Mouse (Mus musculus): ENCODE measurements around the gene Itpk1. TPM values are rescaled to one million over a fixed set of nuclear protein-coding genes. Genes with fewer than 3 reads are reported as not detected.

Itpk1 gene
- total and polyA plus RNA-seq, 3 experiments: 7.9 to 11.6 (median 9.5) TPM

GRCm38 (mm10) chr12:102597466-102597865, 107.3 kb downstream of the Itpk1 start:
- intact Hi-C loops (cut with DNase I): loop anchor here (5.0 kb wide), 1 partner anchor 105 kb away; the partner anchor contains the start of gene Itpk1
- no peaks in the 10 kb centered on the region for H3K36me3 ChIP-seq (ENCODE audit: control insufficient read depth, insufficient read depth, low read length)
- no peak overlapping the region for H3K4me3 ChIP-seq
- H3K4me1 ChIP-seq (ENCODE audit: control insufficient read depth, insufficient read depth, low read length): peaks cover 20% of the 10 kb centered on the region
- peak; percentile 62 to 78 for DNase-seq
- no peak overlapping the region for H3K9ac ChIP-seq (ENCODE audit: low read depth, low read length)
- no peaks in the 10 kb centered on the region for H3K27me3 ChIP-seq (ENCODE audit: control insufficient read depth, insufficient read depth, low read length)
- H3K27ac ChIP-seq: peak overlapping the region; percentile 13; the same call in 1 of the 2 replicates
- TF ChIP-seq CTCF (IDR thresholded peaks at IDR 0.05) (no peak), POLR2A (IDR thresholded peaks at IDR 0.05; ENCODE audit: insufficient read depth, low read depth, low read length) (no peak), EP300 (IDR thresholded peaks at IDR 0.05; ENCODE audit: insufficient read depth, low read depth, low read length) (peak; percentile 72)
- WGBS: 7% methylated on average over 4 of the region's 4 CpGs
- H3K79me2 ChIP-seq (replicated peaks; ENCODE audit: control insufficient read depth, insufficient read depth, low read length): no peaks in the 10 kb centered on the region

DNA sequence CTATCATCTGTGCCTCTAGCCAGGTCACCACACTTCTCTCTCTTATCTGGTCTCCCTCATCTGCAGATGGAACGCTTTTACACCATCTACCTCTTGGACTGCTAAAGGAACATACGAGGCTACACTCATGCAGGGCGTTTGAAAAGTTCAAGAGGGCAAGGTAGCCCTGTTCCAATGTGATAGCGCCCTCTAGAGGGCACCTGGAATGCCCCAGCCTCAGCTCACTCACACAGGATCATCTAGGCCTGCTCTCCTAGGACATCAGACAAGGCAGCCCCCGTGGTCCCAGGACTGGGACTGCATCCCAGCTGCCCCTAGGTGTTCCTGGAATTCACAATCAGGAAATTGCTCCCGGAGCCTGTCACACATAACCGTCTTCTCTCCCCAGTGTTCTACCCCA, 108.3 kb downstream of the Itpk1 start:
- H3K9ac ChIP-seq (ENCODE audit: low read depth, low read length): no peak overlapping the region
- no peak for TF ChIP-seq POLR2A (IDR thresholded peaks at IDR 0.05; ENCODE audit: insufficient read depth, low read depth, low read length)
- no peak for TF ChIP-seq EP300 (IDR thresholded peaks at IDR 0.05; ENCODE audit: insufficient read depth, low read depth, low read length)
- peak; percentile 68 for TF ChIP-seq CTCF (IDR thresholded peaks at IDR 0.05)
- H3K27me3 ChIP-seq (ENCODE audit: control insufficient read depth, insufficient read depth, low read length): no peaks in the 10 kb centered on the region
- 51% methylated on average over 7 of the region's 7 CpGs for WGBS
- H3K79me2 ChIP-seq (replicated peaks; ENCODE audit: control insufficient read depth, insufficient read depth, low read length): no peaks in the 10 kb centered on the region
- intact Hi-C loops (cut with DNase I): loop anchor here (5.0 kb wide), 1 partner anchor 106 kb away; the partner anchor contains the start of gene Itpk1
- H3K27ac ChIP-seq: no peak overlapping the region; the same call in 1 of the 2 replicates
- DNase-seq: no peak
- no peaks in the 10 kb centered on the region for H3K36me3 ChIP-seq (ENCODE audit: control insufficient read depth, insufficient read depth, low read length)
- no peak overlapping the region for H3K4me3 ChIP-seq
- peaks cover 20% of the 10 kb centered on the region for H3K4me1 ChIP-seq (ENCODE audit: control insufficient read depth, insufficient read depth, low read length)

DNA sequence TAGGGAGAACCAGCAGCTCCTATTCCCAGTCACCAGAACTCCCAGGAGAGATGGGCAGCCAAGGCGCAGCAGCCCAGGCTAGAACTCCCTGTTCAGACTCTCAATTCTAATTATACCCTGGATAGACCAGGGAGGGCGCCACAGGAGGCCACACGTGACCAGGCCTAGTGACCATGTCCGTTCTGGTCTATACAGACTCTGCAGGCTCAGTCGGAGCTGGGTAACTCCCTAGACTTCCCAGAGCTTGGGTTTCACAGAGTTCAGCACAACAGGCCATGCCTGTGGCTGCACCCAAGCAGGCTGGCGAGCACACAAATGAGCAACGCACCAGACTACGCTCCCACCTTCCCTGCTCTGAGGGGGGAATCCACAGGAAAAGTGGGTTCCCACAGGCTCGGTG, 110.1 kb downstream of the Itpk1 start:
- no peak for DNase-seq
- Histone ChIP-seq H3K27ac (no peak overlapping the region), H3K36me3 (ENCODE audit: control insufficient read depth, insufficient read depth, low read length) (no peaks in the 10 kb centered on the region), H3K27me3 (ENCODE audit: control insufficient read depth, insufficient read depth, low read length) (no peaks in the 10 kb centered on the region), H3K4me3 (no peak overlapping the region), H3K4me1 (ENCODE audit: control insufficient read depth, insufficient read depth, low read length) (peaks cover 17% of the 10 kb centered on the region), H3K9ac (ENCODE audit: low read depth, low read length) (no peak overlapping the region), H3K79me2 (replicated peaks; ENCODE audit: control insufficient read depth, insufficient read depth, low read length) (no peaks in the 10 kb centered on the region)
- 86% methylated on average over 9 of the region's 9 CpGs for WGBS
- TF ChIP-seq POLR2A (IDR thresholded peaks at IDR 0.05; ENCODE audit: insufficient read depth, low read depth, low read length) (no peak), CTCF (IDR thresholded peaks at IDR 0.05) (0 out of 2 replicates have a peak, but pooled peaks have one; percentile 4), EP300 (IDR thresholded peaks at IDR 0.05; ENCODE audit: insufficient read depth, low read depth, low read length) (no peak)
- intact Hi-C loops (cut with DNase I): loop anchor here (5.0 kb wide), 1 partner anchor 108 kb away; the partner anchor contains the start of gene Itpk1

GRCm38 (mm10) chr12:102593699-102594098, 111.0 kb downstream of the Itpk1 start:
- H3K4me1 ChIP-seq (ENCODE audit: control insufficient read depth, insufficient read depth, low read length): peaks cover 17% of the 10 kb centered on the region
- no peaks in the 10 kb centered on the region for H3K79me2 ChIP-seq (replicated peaks; ENCODE audit: control insufficient read depth, insufficient read depth, low read length)
- H3K27me3 ChIP-seq (ENCODE audit: control insufficient read depth, insufficient read depth, low read length): no peaks in the 10 kb centered on the region
- peak; percentile 52 to 55 for DNase-seq
- H3K36me3 ChIP-seq (ENCODE audit: control insufficient read depth, insufficient read depth, low read length): no peaks in the 10 kb centered on the region
- 49% methylated on average over 9 of the region's 9 CpGs for WGBS
- H3K4me3 ChIP-seq: no peak overlapping the region
- intact Hi-C loops (cut with DNase I): no loop called here
- H3K27ac ChIP-seq: peak overlapping the region; percentile 49
- H3K9ac ChIP-seq (ENCODE audit: low read depth, low read length): 0 out of 2 replicates have a peak overlapping the region, but pooled peaks have one; percentile 14
- TF ChIP-seq EP300 (IDR thresholded peaks at IDR 0.05; ENCODE audit: insufficient read depth, low read depth, low read length) (no peak), POLR2A (IDR thresholded peaks at IDR 0.05; ENCODE audit: insufficient read depth, low read depth, low read length) (no peak), CTCF (IDR thresholded peaks at IDR 0.05) (no peak)

GRCm38 (mm10) chr12:102590711-102591360, 113.9 kb downstream of the Itpk1 start:
- WGBS: 85% methylated on average over 17 of the region's 17 CpGs
- TF ChIP-seq EP300 (IDR thresholded peaks at IDR 0.05; ENCODE audit: insufficient read depth, low read depth, low read length): no peak
- Histone ChIP-seq H3K79me2 (replicated peaks; ENCODE audit: control insufficient read depth, insufficient read depth, low read length) (no peaks in the 10 kb centered on the region), H3K27me3 (ENCODE audit: control insufficient read depth, insufficient read depth, low read length) (no peaks in the 10 kb centered on the region), H3K4me3 (no peak overlapping the region), H3K9ac (ENCODE audit: low read depth, low read length) (no peak overlapping the region), H3K4me1 (ENCODE audit: control insufficient read depth, insufficient read depth, low read length) (peaks cover 15% of the 10 kb centered on the region), H3K36me3 (ENCODE audit: control insufficient read depth, insufficient read depth, low read length) (no peaks in the 10 kb centered on the region), H3K27ac (no peak overlapping the region)
- no peak for DNase-seq
- intact Hi-C loops (cut with DNase I): no loop called here

DNA sequence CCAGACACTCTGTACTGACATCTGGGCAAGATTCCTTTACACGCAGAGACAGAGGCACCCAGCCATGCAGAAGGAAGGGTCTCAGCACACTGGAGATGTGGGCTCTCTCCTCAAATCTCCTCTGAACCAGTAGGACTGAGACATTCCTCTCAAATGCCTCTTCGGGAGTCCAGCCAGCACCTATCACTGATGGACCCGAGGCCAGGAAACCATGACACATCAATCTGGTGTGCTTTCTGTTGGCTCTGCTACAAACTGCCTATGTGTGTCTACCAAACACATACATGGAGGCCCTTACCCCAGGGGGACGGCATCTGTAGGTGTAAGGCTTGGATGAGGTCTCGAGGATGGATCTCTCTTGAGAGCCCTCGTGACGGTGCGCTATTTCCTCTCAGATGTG, 117.6 kb downstream of the Itpk1 start:
- Histone ChIP-seq H3K79me2 (replicated peaks; ENCODE audit: control insufficient read depth, insufficient read depth, low read length) (no peaks in the 10 kb centered on the region), H3K4me3 (no peak overlapping the region), H3K9ac (ENCODE audit: low read depth, low read length) (no peak overlapping the region), H3K4me1 (ENCODE audit: control insufficient read depth, insufficient read depth, low read length) (peaks cover 14% of the 10 kb centered on the region), H3K36me3 (ENCODE audit: control insufficient read depth, insufficient read depth, low read length) (no peaks in the 10 kb centered on the region), H3K27ac (peak overlapping the region; percentile 61), H3K27me3 (ENCODE audit: control insufficient read depth, insufficient read depth, low read length) (no peaks in the 10 kb centered on the region)
- TF ChIP-seq CTCF (IDR thresholded peaks at IDR 0.05) (no peak), EP300 (IDR thresholded peaks at IDR 0.05; ENCODE audit: insufficient read depth, low read depth, low read length) (no peak), POLR2A (IDR thresholded peaks at IDR 0.05; ENCODE audit: insufficient read depth, low read depth, low read length) (no peak)
- WGBS: 62% methylated on average over 8 of the region's 8 CpGs
- DNase-seq: no peak
- intact Hi-C loops (cut with DNase I): loop anchor here (10.0 kb wide), 1 partner anchor 172 kb away; no protein-coding TSS in a partner anchor
